Mouse (Mus musculus) liver, postnatal 0 days (tissue): Measurements from ENCODE around the gene Ate1. TPM values are rescaled to one million over a fixed set of nuclear protein-coding genes. Genes with fewer than 3 reads are reported as not detected.
A peak's percentile ranks its signal among the peaks of the same experiment; 100 is the strongest.

Experiments
- ATAC-seq: fragments of 200-750 bp; cut with Nextera tagmentation; 2 replicates; pipeline ENCODE4 v1.8.0; 2017; ENCODE audit warnings: mild to moderate bottlenecking, moderate library complexity
- DNase-seq: peaks from one replicate; pipeline ENCODE4 v3.0.0-alpha.2; 2016
- H3K27ac ChIP-seq: fragments of 300-500 bp; sonication (generic); 2 replicates; pipeline ENCODE4 v1.5.1; 2014; ENCODE audit warnings: antibody characterized with exemption, moderate library complexity, mild to moderate bottlenecking, low read depth
- H3K27me3 ChIP-seq: fragments of 300-500 bp; sonication (generic); 2 replicates; pipeline ENCODE4 v1.6.1; 2014; ENCODE audit warnings: low read length, control low read depth, mixed read lengths; ENCODE audit not compliant: insufficient read depth
- H3K36me3 ChIP-seq: fragments of 300-500 bp; sonication (generic); replicated peaks from 2 replicates; pipeline ENCODE4 v1.6.1; 2014; ENCODE audit warnings: mild to moderate bottlenecking, control low read depth, low read length, moderate library complexity, mixed read lengths; ENCODE audit not compliant: insufficient read depth
- H3K4me1 ChIP-seq: fragments of 300-500 bp; sonication (generic); 2 replicates; pipeline ENCODE4 v1.6.1; 2014; ENCODE audit warnings: antibody characterized with exemption, mild to moderate bottlenecking, control low read depth; ENCODE audit not compliant: insufficient read depth
- H3K4me2 ChIP-seq: fragments of 300-500 bp; sonication (generic); 2 replicates; pipeline ENCODE4 v1.6.1; 2014; ENCODE audit warnings: low read depth, mild to moderate bottlenecking, low read length, moderate library complexity, mixed read lengths
- H3K4me3 ChIP-seq: fragments of 300-500 bp; sonication (generic); 2 replicates; pipeline ENCODE4 v1.5.1; 2014; ENCODE audit warnings: low read depth, low read length
- H3K9ac ChIP-seq: fragments of 300-500 bp; sonication (generic); replicated peaks from 2 replicates; pipeline ENCODE4 v1.6.1; 2014; ENCODE audit warnings: mild to moderate bottlenecking, moderate library complexity
- H3K9me3 ChIP-seq: fragments of 300-500 bp; sonication (generic); 2 replicates; pipeline ENCODE4 v1.6.1; 2016; ENCODE audit warnings: mild to moderate bottlenecking, control low read depth, low read length, mixed read lengths
- CTCF ChIP-seq: sonication (generic); IDR thresholded peaks from 2 replicates; pipeline ENCODE4 v1.5.1; 2016; ENCODE audit warnings: antibody characterized with exemption, low read depth
- EP300 ChIP-seq: IDR thresholded peaks from 2 replicates; pipeline ENCODE4 v1.6.1; 2016; ENCODE audit warnings: antibody characterized with exemption, low read depth, mild to moderate bottlenecking
- WGBS: fragments of 180-500 bp; shearing (Covaris S2); extraction: QIAGEN DNeasy Blood & Tissue Kit; methylation state at CpG from one replicate; pipeline ENCODE4 v1.1.7; 2014; ENCODE audit not compliant: insufficient replicate concordance; 5-methylcytosine and 5-hydroxymethylcytosine counted together
- polyA plus RNA-seq: library from polyadenylated mRNA; unstranded; fragments of >200 nt; fragmentation: Nextera tagmentation; extraction: Ambion mirVana; gene quantifications from 2 replicates; pipeline ENCODE4 v1.2.1, GENCODE M21; 2015

Gene Ate1
- polyA plus RNA-seq, 1 experiment from 2014 or later = 25.1 TPM

- ATAC-seq = peak; percentile 96
- H3K4me2 ChIP-seq = peak overlapping the region; percentile 99
- peak overlapping the region; percentile 99 for H3K9ac ChIP-seq
- H3K4me1 ChIP-seq = peaks cover 21% of the 10 kb centered on the region
- peak overlapping the region; percentile 99 for H3K27ac ChIP-seq
- TF ChIP-seq EP300 = no peak
- TF ChIP-seq CTCF = no peak
- WGBS = under 1% methylated on average over 90 of the region's 90 CpGs
- DNase-seq = peak; percentile 96
- no peaks in the 10 kb centered on the region for H3K9me3 ChIP-seq
- peaks cover 4% of the 10 kb centered on the region; the same call in 1 of the 2 replicates for H3K36me3 ChIP-seq
- H3K4me3 ChIP-seq = peak overlapping the region; percentile 99
- H3K27me3 ChIP-seq = no peaks in the 10 kb centered on the region
These were observed 797 bp downstream of the Ate1 start for GRCm38 (mm10) chr7:130519096-130520048.

GRCm38 (mm10) chr7:130518213-130519095 lies 1.7 kb downstream of the Ate1 start:
- 21% methylated on average over 26 of the region's 26 CpGs for WGBS
- H3K27ac ChIP-seq = peak overlapping the region; percentile 99
- TF ChIP-seq CTCF = no peak

GRCm38 (mm10) chr7:130510243-130510642 lies 9.9 kb downstream of the Ate1 start:
- H3K4me1 ChIP-seq = no peaks in the 10 kb centered on the region
- 68% methylated on average over 5 of the region's 5 CpGs for WGBS
- no peak overlapping the region for H3K4me2 ChIP-seq
- peaks cover 42% of the 10 kb centered on the region for H3K36me3 ChIP-seq
- H3K27me3 ChIP-seq = no peaks in the 10 kb centered on the region
- H3K9ac ChIP-seq = no peak overlapping the region
- DNase-seq (no peak), ATAC-seq (no peak)
- H3K9me3 ChIP-seq = no peaks in the 10 kb centered on the region
- TF ChIP-seq EP300 = no peak
- no peak for TF ChIP-seq CTCF
- H3K27ac ChIP-seq = no peak overlapping the region
- no peak overlapping the region for H3K4me3 ChIP-seq

More at GRCm38 (mm10) chr7:130518213-130519095, 1.7 kb downstream of the Ate1 start:
- Histone ChIP-seq H3K4me3 (peak overlapping the region; percentile 99), H3K36me3 (peaks cover 4% of the 10 kb centered on the region; the same call in 1 of the 2 replicates), H3K9ac (peak overlapping the region; percentile 99), H3K4me1 (peaks cover 18% of the 10 kb centered on the region), H3K27me3 (no peaks in the 10 kb centered on the region), H3K9me3 (no peaks in the 10 kb centered on the region), H3K4me2 (peak overlapping the region; percentile 99)
- DNase-seq (no peak), ATAC-seq (no peak)

GRCm38 (mm10) chr7:130503006-130503405 lies 17.2 kb downstream of the Ate1 start:
- H3K27ac ChIP-seq = no peak overlapping the region
- H3K4me2 ChIP-seq = no peak overlapping the region
- no peaks in the 10 kb centered on the region for H3K9me3 ChIP-seq
- ATAC-seq (no peak), DNase-seq (no peak)
- H3K9ac ChIP-seq = no peak overlapping the region
- WGBS = 88% methylated on average over 5 of the region's 5 CpGs
- TF ChIP-seq EP300 (no peak), CTCF (no peak)
- H3K36me3 ChIP-seq = peaks cover 50% of the 10 kb centered on the region
- no peak overlapping the region for H3K4me3 ChIP-seq
- no peaks in the 10 kb centered on the region for H3K27me3 ChIP-seq
- no peaks in the 10 kb centered on the region for H3K4me1 ChIP-seq

- no peaks in the 10 kb centered on the region for H3K4me1 ChIP-seq
- H3K27ac ChIP-seq = no peak overlapping the region
- TF ChIP-seq CTCF = no peak
- TF ChIP-seq EP300 = no peak
- H3K4me2 ChIP-seq = no peak overlapping the region
- 26% methylated on average over 1 of the region's 1 CpGs for WGBS
- DNase-seq (no peak), ATAC-seq (no peak)
- no peak overlapping the region for H3K9ac ChIP-seq
- no peaks in the 10 kb centered on the region for H3K9me3 ChIP-seq
- peaks cover 38% of the 10 kb centered on the region for H3K36me3 ChIP-seq
- H3K27me3 ChIP-seq = no peaks in the 10 kb centered on the region
- no peak overlapping the region for H3K4me3 ChIP-seq
These were observed 18.7 kb downstream of the Ate1 start for GRCm38 (mm10) chr7:130501499-130501898.

GRCm38 (mm10) chr7:130493346-130493745 lies 26.8 kb downstream of the Ate1 start:
- Histone ChIP-seq H3K27me3 (no peaks in the 10 kb centered on the region), H3K4me1 (0 out of 2 replicates have a peak, but pooled peaks cover 3% of the 10 kb centered on the region), H3K27ac (no peak overlapping the region), H3K36me3 (peaks cover 3% of the 10 kb centered on the region; the same call in 1 of the 2 replicates), H3K4me3 (no peak overlapping the region), H3K9ac (no peak overlapping the region), H3K9me3 (no peaks in the 10 kb centered on the region), H3K4me2 (no peak overlapping the region)
- DNase-seq = no peak
- no peak for ATAC-seq
- WGBS = 77% methylated on average over 3 of the region's 3 CpGs
- no peak for TF ChIP-seq EP300
- TF ChIP-seq CTCF = no peak
